Mouse (Mus musculus): ENCODE results near the gene Wls. TPM values are rescaled to one million over a fixed set of nuclear protein-coding genes. Genes with fewer than 3 reads are reported as not detected.

The Wls gene
- polyA plus RNA-seq (2017; shearing (Covaris generic)), result 10 to 100 TPM; 76.5 to 91.4 TPM

GRCm38 (mm10) chr3:159839481-159839880 lies at the start of gene Wls:
Gene Wls, plus strand, starts transcription at chr3:159839672.
- ATAC-seq, result peak; percentile 29

GRCm38 (mm10) chr3:159789781-159790180 lies 49.7 kb upstream of the Wls start:
- ATAC-seq, result no peak

- peak; percentile 77 for ATAC-seq
Measured at GRCm38 (mm10) chr3:159831535-159831934, 7.9 kb upstream of the Wls start.

GRCm38 (mm10) chr3:159840002-159840816 lies 737 bp downstream of the Wls start:
- ATAC-seq, result peak; percentile 61

GRCm38 (mm10) chr3:159840817-159841390 lies 1.4 kb downstream of the Wls start:
- peak; percentile 2 for ATAC-seq

- ATAC-seq, result peak; percentile 36
Measured at GRCm38 (mm10) chr3:159841458-159841857, 2.0 kb downstream of the Wls start.

GRCm38 (mm10) chr3:159843135-159843534 lies 3.7 kb downstream of the Wls start:
- ATAC-seq, result no peak

- ATAC-seq, result no peak
Measured at GRCm38 (mm10) chr3:159847410-159848016, 8.0 kb downstream of the Wls start.

GRCm38 (mm10) chr3:159848156-159848555 lies 8.7 kb downstream of the Wls start:
- no peak for ATAC-seq

GRCm38 (mm10) chr3:159851476-159851875 lies 12.0 kb downstream of the Wls start:
- ATAC-seq, result no peak

- ATAC-seq, result no peak
Measured at GRCm38 (mm10) chr3:159851980-159852379, 12.5 kb downstream of the Wls start.

- peak; percentile 19 for ATAC-seq
Measured at GRCm38 (mm10) chr3:159857112-159857511, 17.6 kb downstream of the Wls start.

GRCm38 (mm10) chr3:159865691-159866090 lies 26.2 kb downstream of the Wls start:
- ATAC-seq, result no peak

- ATAC-seq, result no peak
Measured at GRCm38 (mm10) chr3:159878983-159879382, 39.5 kb downstream of the Wls start.

GRCm38 (mm10) chr3:159883325-159883724 lies 43.9 kb downstream of the Wls start:
- ATAC-seq, result no peak

GRCm38 (mm10) chr3:159884802-159885201 lies 45.3 kb downstream of the Wls start:
- no peak for ATAC-seq

- no peak for ATAC-seq
Measured at GRCm38 (mm10) chr3:159885271-159885670, 45.8 kb downstream of the Wls start.

GRCm38 (mm10) chr3:159885781-159886400 lies 46.4 kb downstream of the Wls start:
- ATAC-seq, result no peak

- no peak for ATAC-seq
Measured at GRCm38 (mm10) chr3:159890176-159891056, 50.9 kb downstream of the Wls start.

GRCm38 (mm10) chr3:159891057-159891752 lies 51.7 kb downstream of the Wls start:
- ATAC-seq, result no peak

- ATAC-seq, result no peak
Measured at GRCm38 (mm10) chr3:159907329-159907728, 67.9 kb downstream of the Wls start.

Data from activated CD4-positive, CD25-positive, alpha-beta regulatory T cell, adult 4 months (primary cell).